Mouse (Mus musculus) liver, embryonic 13.5 days (tissue): ENCODE measurements around the gene Cenpc1. TPM values are rescaled to one million over a fixed set of nuclear protein-coding genes. Genes with fewer than 3 reads are reported as not detected.

Source experiments
- ATAC-seq: fragments of 200-750 bp; cut with Nextera tagmentation; 2 replicates; pipeline ENCODE4 v1.8.0; 2017; ENCODE audit warnings: low read depth, mild to moderate bottlenecking, moderate number of reproducible peaks, moderate library complexity
- DNase-seq: peaks from one replicate; pipeline ENCODE4 v3.0.0; 2022
- H3K27ac ChIP-seq: fragments of 300-500 bp; sonication (generic); 2 replicates; pipeline ENCODE4 v1.5.1; 2015; ENCODE audit warnings: moderate library complexity, mild to moderate bottlenecking, inconsistent platforms
- H3K27me3 ChIP-seq: fragments of 300-500 bp; sonication (generic); 2 replicates; pipeline ENCODE4 v1.6.1; 2015; ENCODE audit warnings: mild to moderate bottlenecking, inconsistent platforms
- H3K36me3 ChIP-seq: fragments of 300-500 bp; sonication (generic); 2 replicates; pipeline ENCODE4 v1.6.1; 2015; ENCODE audit warnings: mild to moderate bottlenecking, inconsistent platforms
- H3K4me1 ChIP-seq: fragments of 300-500 bp; sonication (generic); replicated peaks from 2 replicates; pipeline ENCODE4 v1.6.1; 2015; ENCODE audit warnings: inconsistent platforms
- H3K4me2 ChIP-seq: fragments of 300-500 bp; sonication (generic); 2 replicates; pipeline ENCODE4 v1.6.1; 2015; ENCODE audit warnings: inconsistent platforms, mild to moderate bottlenecking, moderate library complexity
- H3K4me3 ChIP-seq: fragments of 300-500 bp; sonication (generic); replicated peaks from 2 replicates; pipeline ENCODE4 v1.5.1; 2015; ENCODE audit warnings: mild to moderate bottlenecking, inconsistent platforms
- H3K9ac ChIP-seq: fragments of 300-500 bp; sonication (generic); 2 replicates; pipeline ENCODE4 v1.6.1; 2015; ENCODE audit warnings: mild to moderate bottlenecking, inconsistent platforms
- H3K9me3 ChIP-seq: fragments of 300-500 bp; sonication (generic); replicated peaks from 2 replicates; pipeline ENCODE4 v1.6.1; 2016; ENCODE audit warnings: inconsistent platforms
- WGBS: fragments of 180-500 bp; shearing (Covaris S2); methylation state at CpG from one replicate; pipeline ENCODE4 v1.1.7; 2015; ENCODE audit not compliant: insufficient replicate concordance; 5-methylcytosine and 5-hydroxymethylcytosine counted together
- polyA plus RNA-seq: library from polyadenylated mRNA; unstranded; fragments of >200 nt; fragmentation: Nextera tagmentation; extraction: Ambion mirVana; gene quantifications from 2 replicates; pipeline ENCODE4 v1.2.1, GENCODE M21; 2015

Gene Cenpc1
- polyA plus RNA-seq = 16.0 and 19.6 TPM in 2 replicates

DNA sequence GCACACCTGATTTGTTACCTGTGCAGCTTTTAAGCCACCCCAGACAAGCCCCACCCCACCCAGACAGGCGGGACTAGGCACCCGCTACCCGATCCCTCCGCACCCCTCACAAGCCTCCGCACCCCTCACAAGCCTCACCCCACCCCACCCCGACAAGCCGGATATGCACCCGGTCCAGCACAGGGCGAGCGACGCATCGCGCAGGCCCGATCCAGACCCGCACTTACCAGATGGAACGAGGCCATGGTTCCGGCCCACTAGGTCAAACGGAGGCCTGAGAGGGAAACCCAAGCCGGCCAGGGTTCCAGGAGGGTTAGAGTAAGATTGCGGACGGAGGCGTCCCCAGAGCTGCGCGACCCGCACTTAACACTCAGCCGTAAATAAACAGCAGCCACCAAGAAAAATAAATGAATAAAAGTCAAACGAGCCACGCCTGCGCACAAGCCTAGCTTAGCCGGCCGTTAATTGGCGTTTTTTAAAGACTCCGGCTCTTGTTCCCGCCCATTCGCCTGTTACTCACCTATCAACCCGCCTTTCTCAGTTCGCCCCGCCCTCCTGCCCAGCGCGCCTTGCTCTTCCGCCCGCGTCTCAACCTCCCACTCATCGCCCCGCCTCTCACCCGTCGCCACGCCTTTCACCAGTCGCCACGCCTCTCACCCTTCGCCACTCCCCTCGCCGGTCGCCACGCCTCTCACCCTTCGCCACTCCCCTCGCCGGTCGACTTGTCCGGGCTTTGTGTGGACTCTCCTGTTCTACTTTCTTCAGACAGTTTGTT, at the start of gene Cenpc1:
Cenpc1 (minus strand) TSS at position 483 of the 775 bp plus-strand sequence.
- H3K9ac ChIP-seq = peak within 1 kb of the TSS; percentile 84
- H3K4me2 ChIP-seq = peak within 1 kb of the TSS; percentile 81

DNA sequence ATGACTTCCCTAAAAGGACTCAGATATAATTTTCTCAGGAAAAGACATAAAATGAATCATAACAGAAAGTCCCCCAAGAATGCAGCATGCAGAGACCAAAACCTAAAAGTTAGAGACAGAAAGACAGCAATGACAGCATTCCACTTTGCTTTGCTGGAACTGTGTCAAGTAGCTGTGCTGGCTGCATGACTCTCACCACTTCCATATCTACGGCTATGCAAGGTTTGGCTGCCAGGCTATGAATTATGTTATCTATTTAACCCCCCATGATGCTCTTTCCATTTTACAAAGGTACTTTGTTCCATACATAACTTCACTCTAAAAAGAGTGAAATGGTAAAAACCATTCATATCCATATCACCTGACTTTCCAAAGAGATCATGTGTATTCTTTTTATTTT, 48.6 kb upstream of the Cenpc1 start:
- WGBS = 55% methylated on average over 1 of the region's 1 CpGs
- H3K9me3 ChIP-seq = no peaks in the 10 kb centered on the region

More for the DNA sequence above, at the start of gene Cenpc1:
- no peaks in the 10 kb centered on the region for H3K9me3 ChIP-seq
- peak within 1 kb of the TSS; percentile 97 for H3K27ac ChIP-seq
- DNase-seq = peak; percentile 97
- H3K4me3 ChIP-seq = peak within 1 kb of the TSS; percentile 78
- ATAC-seq = peak; percentile 91
- no peaks in the 10 kb centered on the region for H3K27me3 ChIP-seq
- H3K36me3 ChIP-seq = no peaks in the 10 kb centered on the region
- WGBS = under 1% methylated on average over 60 of the region's 60 CpGs
- H3K4me1 ChIP-seq = peaks cover 42% of the 10 kb centered on the region

GRCm38 (mm10) chr5:86113037-86113436, 47.7 kb upstream of the Cenpc1 start:
- Histone ChIP-seq H3K4me1 (no peaks in the 10 kb centered on the region), H3K27ac (no peak overlapping the region), H3K9ac (no peak overlapping the region), H3K4me2 (no peak overlapping the region), H3K9me3 (no peaks in the 10 kb centered on the region), H3K27me3 (no peaks in the 10 kb centered on the region), H3K4me3 (no peak overlapping the region), H3K36me3 (peaks cover 9% of the 10 kb centered on the region)
- ATAC-seq (no peak), DNase-seq (no peak)
- 68% methylated on average over 2 of the region's 2 CpGs for WGBS

More for the DNA sequence above, 48.6 kb upstream of the Cenpc1 start:
- Histone ChIP-seq H3K27me3 (no peaks in the 10 kb centered on the region), H3K4me1 (no peaks in the 10 kb centered on the region), H3K4me3 (no peak overlapping the region), H3K27ac (no peak overlapping the region), H3K36me3 (peaks cover 10% of the 10 kb centered on the region), H3K4me2 (no peak overlapping the region), H3K9ac (no peak overlapping the region)
- ATAC-seq = no peak
- DNase-seq = no peak

DNA sequence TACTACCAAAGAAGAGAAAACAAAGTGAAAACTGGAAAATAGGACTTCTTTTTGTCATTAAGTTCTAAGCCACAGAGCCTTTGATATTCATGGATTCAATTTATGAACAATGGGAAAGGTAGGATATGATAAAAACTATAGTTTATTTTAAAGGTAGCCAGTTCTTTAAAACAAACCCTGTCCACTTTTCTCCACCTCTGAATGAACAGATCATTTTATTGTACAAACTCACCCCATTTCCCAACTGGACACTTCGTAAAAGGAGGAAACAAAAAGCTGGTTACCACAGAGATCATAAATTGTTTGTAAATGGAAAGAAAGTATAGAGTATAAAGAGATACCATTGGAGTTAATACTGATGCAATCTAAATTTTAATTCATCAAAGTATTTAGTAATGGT, 45.7 kb upstream of the Cenpc1 start:
- DNase-seq = no peak
- peaks cover 12% of the 10 kb centered on the region; the same call in 1 of the 2 replicates for H3K36me3 ChIP-seq
- H3K9me3 ChIP-seq = no peaks in the 10 kb centered on the region
- no peak overlapping the region for H3K9ac ChIP-seq
- H3K27me3 ChIP-seq = no peaks in the 10 kb centered on the region
- 73% methylated on average over 1 of the region's 1 CpGs for WGBS
- H3K27ac ChIP-seq = no peak overlapping the region
- H3K4me1 ChIP-seq = no peaks in the 10 kb centered on the region
- ATAC-seq = no peak
- no peak overlapping the region for H3K4me2 ChIP-seq
- H3K4me3 ChIP-seq = no peak overlapping the region

DNA sequence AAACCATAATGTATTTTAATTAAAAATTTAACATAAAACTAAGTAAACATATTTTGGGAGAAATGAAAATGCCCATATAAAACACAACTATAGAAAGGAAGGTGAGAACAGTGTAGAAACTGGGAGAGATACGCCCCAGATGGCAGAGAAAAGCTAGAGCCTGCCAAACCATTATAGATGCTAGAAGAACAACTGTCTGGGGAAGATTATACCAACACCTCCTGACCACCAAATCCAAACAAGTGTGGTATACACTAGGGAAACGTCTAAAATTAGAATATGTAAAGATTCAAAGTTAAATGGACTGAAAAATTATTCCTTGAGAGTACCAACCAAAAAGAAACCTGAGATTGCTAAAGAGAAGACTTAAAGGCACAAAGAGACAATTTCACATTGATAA, 41.2 kb upstream of the Cenpc1 start:
- ATAC-seq = no peak
- no peaks in the 10 kb centered on the region for H3K4me1 ChIP-seq
- no peaks in the 10 kb centered on the region for H3K9me3 ChIP-seq
- WGBS = 58% methylated on average over 2 of the region's 2 CpGs
- H3K4me3 ChIP-seq = no peak overlapping the region
- no peak overlapping the region for H3K27ac ChIP-seq
- H3K36me3 ChIP-seq = peaks cover 8% of the 10 kb centered on the region; the same call in 1 of the 2 replicates
- no peak for DNase-seq
- no peak overlapping the region for H3K4me2 ChIP-seq
- no peak overlapping the region for H3K9ac ChIP-seq
- H3K27me3 ChIP-seq = no peaks in the 10 kb centered on the region

DNA sequence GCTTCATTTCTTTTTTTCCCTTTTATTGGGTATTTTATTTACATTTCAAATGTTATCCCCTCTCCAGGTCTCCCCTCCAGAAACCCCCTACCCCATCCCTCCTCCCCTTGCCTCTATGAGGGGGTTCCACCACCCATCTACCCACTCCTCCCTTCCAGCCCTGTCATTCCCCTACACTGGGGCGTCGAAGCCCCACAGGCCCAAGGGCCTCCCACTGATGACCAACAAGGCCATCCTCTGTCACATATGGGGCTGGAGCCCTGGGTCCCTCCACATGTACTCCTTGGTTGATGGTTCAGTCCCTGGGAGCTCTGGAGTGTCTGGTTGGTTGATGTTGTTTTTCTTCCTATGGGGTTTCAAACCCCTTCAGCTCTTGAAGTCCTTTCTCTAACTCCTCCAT, 36.8 kb upstream of the Cenpc1 start:
- no peaks in the 10 kb centered on the region for H3K4me1 ChIP-seq

GRCm38 (mm10) chr5:86100621-86101020, 35.2 kb upstream of the Cenpc1 start:
- ATAC-seq = no peak
- Histone ChIP-seq H3K4me3 (no peak overlapping the region), H3K9me3 (no peaks in the 10 kb centered on the region), H3K4me1 (no peaks in the 10 kb centered on the region), H3K36me3 (no peaks in the 10 kb centered on the region), H3K27me3 (no peaks in the 10 kb centered on the region), H3K27ac (no peak overlapping the region), H3K4me2 (no peak overlapping the region), H3K9ac (no peak overlapping the region)
- WGBS = 49% methylated on average over 3 of the region's 3 CpGs
- no peak for DNase-seq

More for the DNA sequence above, 36.8 kb upstream of the Cenpc1 start:
- Histone ChIP-seq H3K9me3 (no peaks in the 10 kb centered on the region), H3K27ac (no peak overlapping the region), H3K9ac (no peak overlapping the region), H3K4me2 (no peak overlapping the region), H3K27me3 (no peaks in the 10 kb centered on the region), H3K36me3 (0 out of 2 replicates have a peak, but pooled peaks cover 3% of the 10 kb centered on the region), H3K4me3 (no peak overlapping the region)
- DNase-seq (no peak), ATAC-seq (no peak)
- WGBS = 77% methylated on average over 2 of the region's 2 CpGs

DNA sequence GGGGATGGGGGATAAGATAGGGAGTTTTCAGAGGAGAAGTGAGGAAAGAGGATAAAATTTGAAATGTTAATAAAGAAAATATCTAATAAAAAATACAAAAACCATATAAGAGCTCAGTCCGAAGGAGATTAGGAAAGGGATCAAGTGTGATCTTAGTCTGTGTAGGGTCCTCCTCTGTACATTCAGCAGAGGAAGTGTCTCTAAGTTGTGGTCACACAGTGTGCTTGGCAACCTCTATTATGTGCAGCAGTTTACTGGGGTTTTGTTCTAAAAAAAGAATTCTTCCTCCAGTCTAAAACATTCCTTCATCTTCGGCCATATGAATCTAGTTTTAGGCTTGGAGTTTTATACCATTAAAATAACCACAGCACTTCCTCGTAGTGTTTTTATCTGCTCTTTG, 33.6 kb upstream of the Cenpc1 start:
- H3K9me3 ChIP-seq = no peaks in the 10 kb centered on the region
- H3K27ac ChIP-seq = no peak overlapping the region
- H3K27me3 ChIP-seq = no peaks in the 10 kb centered on the region
- no peak overlapping the region for H3K4me3 ChIP-seq
- H3K4me2 ChIP-seq = no peak overlapping the region
- 24% methylated on average over 3 of the region's 3 CpGs for WGBS
- H3K36me3 ChIP-seq = no peaks in the 10 kb centered on the region
- no peak overlapping the region for H3K9ac ChIP-seq
- no peak for DNase-seq
- ATAC-seq = no peak
- H3K4me1 ChIP-seq = no peaks in the 10 kb centered on the region; the same call in 1 of the 2 replicates

- Histone ChIP-seq H3K9ac (no peak overlapping the region), H3K4me1 (no peaks in the 10 kb centered on the region; the same call in 1 of the 2 replicates), H3K9me3 (no peaks in the 10 kb centered on the region), H3K4me3 (no peak overlapping the region), H3K27me3 (no peaks in the 10 kb centered on the region), H3K36me3 (no peaks in the 10 kb centered on the region), H3K27ac (no peak overlapping the region), H3K4me2 (no peak overlapping the region)
- WGBS = 44% methylated on average over 9 of the region's 9 CpGs
- ATAC-seq (0 out of 2 replicates have a peak, but pooled peaks have one; percentile 43), DNase-seq (no peak)
Observed at GRCm38 (mm10) chr5:86094754-86095153, 29.4 kb upstream of the Cenpc1 start.

- H3K4me3 ChIP-seq = no peak overlapping the region
- no peak overlapping the region for H3K27ac ChIP-seq
- DNase-seq (no peak), ATAC-seq (no peak)
- no peaks in the 10 kb centered on the region for H3K9me3 ChIP-seq
- no peaks in the 10 kb centered on the region for H3K27me3 ChIP-seq
- H3K9ac ChIP-seq = no peak overlapping the region
- WGBS = 39% methylated on average over 6 of the region's 6 CpGs
- H3K4me1 ChIP-seq = no peaks in the 10 kb centered on the region
- H3K4me2 ChIP-seq = no peak overlapping the region
- no peaks in the 10 kb centered on the region for H3K36me3 ChIP-seq
Observed at GRCm38 (mm10) chr5:86086751-86087150, 21.4 kb upstream of the Cenpc1 start.

GRCm38 (mm10) chr5:86084979-86085378, 19.6 kb upstream of the Cenpc1 start:
- no peaks in the 10 kb centered on the region for H3K27me3 ChIP-seq
- H3K4me2 ChIP-seq = no peak overlapping the region
- ATAC-seq (no peak), DNase-seq (no peak)
- no peak overlapping the region for H3K9ac ChIP-seq
- no peak overlapping the region for H3K4me3 ChIP-seq
- no peaks in the 10 kb centered on the region for H3K4me1 ChIP-seq
- no peaks in the 10 kb centered on the region for H3K9me3 ChIP-seq
- WGBS = 48% methylated on average over 7 of the region's 7 CpGs
- H3K36me3 ChIP-seq = no peaks in the 10 kb centered on the region
- no peak overlapping the region for H3K27ac ChIP-seq

GRCm38 (mm10) chr5:86083987-86084386, 18.6 kb upstream of the Cenpc1 start:
- H3K27ac ChIP-seq = no peak overlapping the region
- no peaks in the 10 kb centered on the region for H3K9me3 ChIP-seq
- DNase-seq (no peak), ATAC-seq (no peak)
- no peaks in the 10 kb centered on the region for H3K4me1 ChIP-seq
- H3K9ac ChIP-seq = no peak overlapping the region
- no peak overlapping the region for H3K4me3 ChIP-seq
- H3K36me3 ChIP-seq = no peaks in the 10 kb centered on the region
- H3K4me2 ChIP-seq = no peak overlapping the region
- no peaks in the 10 kb centered on the region for H3K27me3 ChIP-seq
- 65% methylated on average over 6 of the region's 6 CpGs for WGBS
